Mouse (Mus musculus): Measurements from ENCODE around the gene Bcas3. TPM values are rescaled to one million over a fixed set of nuclear protein-coding genes. Genes with fewer than 3 reads are reported as not detected.

Gene Bcas3
- polyA plus RNA-seq, 1 experiment from 2014 or later, result 26.0 TPM

DNA sequence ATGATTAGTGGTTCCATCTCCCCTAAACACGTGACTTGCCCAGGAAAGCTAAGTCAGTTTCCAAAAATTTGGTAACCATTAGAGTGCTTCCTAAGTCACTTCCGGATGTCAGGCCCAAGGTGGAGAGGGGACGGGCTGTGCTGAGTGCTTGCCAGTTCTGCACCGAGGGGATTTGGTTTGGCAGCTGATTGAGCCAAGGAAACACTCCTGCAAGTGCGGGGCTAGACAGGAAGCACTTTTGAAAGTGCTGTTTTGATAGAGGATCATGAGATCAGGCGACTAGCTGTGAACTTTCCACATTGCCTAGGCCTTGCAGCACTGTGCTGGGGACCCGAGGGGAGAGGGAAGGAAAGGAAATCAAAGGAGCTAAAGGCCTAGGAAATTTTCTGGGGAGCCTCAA lies 262.5 kb downstream of the Bcas3 start:
- no peak overlapping the region for H3K4me2 ChIP-seq (replicated peaks; ENCODE audit: low read depth, low read length)
- H3K27ac ChIP-seq (ENCODE audit: low read length), result no peak overlapping the region
- peak; percentile 32 for ATAC-seq
- H3K27me3 ChIP-seq (replicated peaks; ENCODE audit: insufficient read depth, low read length), result no peaks in the 10 kb centered on the region
- peaks cover 6% of the 10 kb centered on the region; the same call in 1 of the 2 replicates for H3K4me1 ChIP-seq (ENCODE audit: insufficient read depth, low read depth, low read length)
- no peak overlapping the region for H3K9ac ChIP-seq (replicated peaks; ENCODE audit: low read depth)
- no peaks in the 10 kb centered on the region for H3K9me3 ChIP-seq (ENCODE audit: low read length)
- no peaks in the 10 kb centered on the region for H3K36me3 ChIP-seq (ENCODE audit: insufficient read depth, low read length)
- H3K4me3 ChIP-seq (ENCODE audit: low read depth, low read length), result no peak overlapping the region
- no peak for DNase-seq (ENCODE audit: low spot score)
- TF ChIP-seq EP300 (IDR thresholded peaks at IDR 0.05) (no peak), CTCF (IDR thresholded peaks at IDR 0.05) (no peak)
- WGBS, result 10% methylated on average over 7 of the region's 7 CpGs

DNA sequence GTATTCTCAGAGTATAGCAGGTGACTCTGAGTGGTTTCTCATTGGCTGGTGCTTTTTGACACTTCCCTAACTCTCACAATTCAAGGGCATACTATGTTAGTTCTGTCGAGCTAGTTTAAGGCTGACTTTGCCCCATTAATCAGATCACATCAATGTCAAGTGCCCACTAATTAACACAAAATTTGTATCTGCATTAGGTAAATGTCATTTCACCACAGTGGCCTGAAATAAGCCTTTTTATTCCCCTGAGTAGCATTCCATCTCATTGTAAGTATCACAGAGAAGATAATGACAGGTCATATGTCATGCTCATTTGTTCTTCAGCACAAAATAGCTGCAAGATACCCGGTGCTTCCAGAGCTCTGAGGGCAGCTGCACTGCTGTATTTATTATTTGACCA lies 268.5 kb downstream of the Bcas3 start:
- Histone ChIP-seq H3K4me3 (ENCODE audit: low read depth, low read length) (no peak overlapping the region), H3K4me2 (replicated peaks; ENCODE audit: low read depth, low read length) (no peak overlapping the region), H3K9ac (replicated peaks; ENCODE audit: low read depth) (no peak overlapping the region), H3K9me3 (ENCODE audit: low read length) (no peaks in the 10 kb centered on the region), H3K4me1 (ENCODE audit: insufficient read depth, low read depth, low read length) (no peaks in the 10 kb centered on the region), H3K27ac (ENCODE audit: low read length) (no peak overlapping the region), H3K36me3 (ENCODE audit: insufficient read depth, low read length) (no peaks in the 10 kb centered on the region), H3K27me3 (replicated peaks; ENCODE audit: insufficient read depth, low read length) (no peaks in the 10 kb centered on the region)
- no peak for TF ChIP-seq EP300 (IDR thresholded peaks at IDR 0.05)
- TF ChIP-seq CTCF (IDR thresholded peaks at IDR 0.05), result no peak
- no peak for DNase-seq (ENCODE audit: low spot score)
- ATAC-seq, result no peak
- 23% methylated on average over 2 of the region's 2 CpGs for WGBS

DNA sequence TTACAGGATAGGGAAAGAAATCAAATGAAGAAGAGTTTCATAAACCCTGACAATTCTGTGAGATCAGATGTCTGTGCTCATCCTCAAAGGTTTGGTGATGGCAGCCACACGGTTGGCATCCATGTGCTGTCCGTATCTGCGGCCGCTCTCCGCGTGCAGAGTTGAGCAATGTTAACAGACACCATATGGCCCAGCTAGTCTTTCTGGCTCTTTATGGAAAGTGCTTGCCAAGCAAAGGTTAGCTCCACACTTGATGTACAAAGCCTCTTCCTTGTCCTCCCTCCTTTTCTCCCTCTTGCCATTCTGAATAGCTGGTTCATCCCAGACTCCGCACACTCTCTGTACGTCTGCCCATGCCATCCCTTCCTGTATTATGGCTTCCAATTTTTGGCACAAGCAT lies 269.0 kb downstream of the Bcas3 start:
- H3K4me2 ChIP-seq (replicated peaks; ENCODE audit: low read depth, low read length), result no peak overlapping the region
- TF ChIP-seq CTCF (IDR thresholded peaks at IDR 0.05), result no peak
- TF ChIP-seq EP300 (IDR thresholded peaks at IDR 0.05), result no peak
- WGBS, result 76% methylated on average over 8 of the region's 8 CpGs
- no peak for DNase-seq (ENCODE audit: low spot score)
- no peaks in the 10 kb centered on the region for H3K36me3 ChIP-seq (ENCODE audit: insufficient read depth, low read length)
- H3K9ac ChIP-seq (replicated peaks; ENCODE audit: low read depth), result no peak overlapping the region
- H3K9me3 ChIP-seq (ENCODE audit: low read length), result no peaks in the 10 kb centered on the region
- no peaks in the 10 kb centered on the region for H3K27me3 ChIP-seq (replicated peaks; ENCODE audit: insufficient read depth, low read length)
- H3K4me3 ChIP-seq (ENCODE audit: low read depth, low read length), result no peak overlapping the region
- H3K27ac ChIP-seq (ENCODE audit: low read length), result no peak overlapping the region
- ATAC-seq, result no peak
- no peaks in the 10 kb centered on the region; the same call in 1 of the 2 replicates for H3K4me1 ChIP-seq (ENCODE audit: insufficient read depth, low read depth, low read length)

DNA sequence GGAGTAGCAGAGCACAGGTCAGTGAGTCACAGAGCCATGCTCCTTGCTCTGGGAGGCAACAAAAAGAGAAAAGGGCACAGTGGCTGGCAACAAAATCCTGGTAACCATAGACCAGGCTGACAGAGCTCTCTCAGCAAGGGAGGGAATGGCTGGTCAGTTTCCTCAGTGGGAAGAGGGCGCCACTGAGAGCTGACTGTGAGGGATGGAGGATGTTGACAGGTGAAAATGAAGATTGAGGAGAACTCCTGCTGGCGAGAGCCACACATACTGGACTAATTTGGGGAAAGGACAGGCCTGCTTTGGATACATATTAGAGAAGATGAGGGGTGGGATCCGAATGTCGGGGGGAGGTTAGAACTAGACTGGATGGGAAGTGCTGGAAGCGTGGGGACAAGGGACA lies 272.2 kb downstream of the Bcas3 start:
- no peak overlapping the region for H3K4me2 ChIP-seq (replicated peaks; ENCODE audit: low read depth, low read length)
- H3K4me3 ChIP-seq (ENCODE audit: low read depth, low read length), result no peak overlapping the region
- TF ChIP-seq CTCF (IDR thresholded peaks at IDR 0.05) (peak; percentile 26), EP300 (IDR thresholded peaks at IDR 0.05) (no peak)
- no peaks in the 10 kb centered on the region for H3K36me3 ChIP-seq (ENCODE audit: insufficient read depth, low read length)
- no peak for DNase-seq (ENCODE audit: low spot score)
- H3K9ac ChIP-seq (replicated peaks; ENCODE audit: low read depth), result no peak overlapping the region
- peaks cover 3% of the 10 kb centered on the region; the same call in 1 of the 2 replicates for H3K4me1 ChIP-seq (ENCODE audit: insufficient read depth, low read depth, low read length)
- WGBS, result 73% methylated on average over 5 of the region's 5 CpGs
- no peak for ATAC-seq
- no peaks in the 10 kb centered on the region for H3K27me3 ChIP-seq (replicated peaks; ENCODE audit: insufficient read depth, low read length)
- no peaks in the 10 kb centered on the region for H3K9me3 ChIP-seq (ENCODE audit: low read length)
- no peak overlapping the region for H3K27ac ChIP-seq (ENCODE audit: low read length)

DNA sequence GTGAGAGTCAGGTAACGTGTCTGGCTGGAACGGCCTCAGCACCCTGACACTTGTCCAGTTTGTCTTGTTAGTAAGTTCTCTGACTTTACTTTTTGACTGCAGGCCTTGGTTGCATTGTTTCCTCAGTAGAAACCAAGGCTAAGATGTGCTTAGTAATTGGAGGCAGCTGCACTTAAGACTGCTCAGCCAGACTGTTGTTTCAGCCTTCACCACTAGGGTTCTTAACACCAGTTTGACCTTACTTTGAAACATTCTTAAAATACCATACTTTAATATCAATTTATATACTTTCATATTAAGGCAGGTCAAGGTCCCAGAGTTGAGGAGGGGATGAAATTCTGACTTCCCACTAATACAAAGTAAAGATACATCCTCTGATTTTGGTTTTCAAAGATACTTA lies 273.9 kb downstream of the Bcas3 start:
- H3K9me3 ChIP-seq (ENCODE audit: low read length), result no peaks in the 10 kb centered on the region
- DNase-seq (ENCODE audit: low spot score) (no peak), ATAC-seq (no peak)
- H3K36me3 ChIP-seq (ENCODE audit: insufficient read depth, low read length), result no peaks in the 10 kb centered on the region
- H3K4me2 ChIP-seq (replicated peaks; ENCODE audit: low read depth, low read length), result no peak overlapping the region
- 59% methylated on average over 2 of the region's 2 CpGs for WGBS
- H3K4me3 ChIP-seq (ENCODE audit: low read depth, low read length), result no peak overlapping the region
- no peak overlapping the region for H3K27ac ChIP-seq (ENCODE audit: low read length)
- peaks cover 3% of the 10 kb centered on the region; the same call in 1 of the 2 replicates for H3K4me1 ChIP-seq (ENCODE audit: insufficient read depth, low read depth, low read length)
- H3K27me3 ChIP-seq (replicated peaks; ENCODE audit: insufficient read depth, low read length), result no peaks in the 10 kb centered on the region
- no peak overlapping the region for H3K9ac ChIP-seq (replicated peaks; ENCODE audit: low read depth)
- TF ChIP-seq CTCF (IDR thresholded peaks at IDR 0.05) (peak; percentile 55), EP300 (IDR thresholded peaks at IDR 0.05) (no peak)

- no peaks in the 10 kb centered on the region for H3K27me3 ChIP-seq (replicated peaks; ENCODE audit: insufficient read depth, low read length)
- no peak for ATAC-seq
- no peaks in the 10 kb centered on the region for H3K36me3 ChIP-seq (ENCODE audit: insufficient read depth, low read length)
- TF ChIP-seq CTCF (IDR thresholded peaks at IDR 0.05), result no peak
- no peak for TF ChIP-seq EP300 (IDR thresholded peaks at IDR 0.05)
- WGBS, result 49% methylated on average over 3 of the region's 3 CpGs
- no peak overlapping the region for H3K9ac ChIP-seq (replicated peaks; ENCODE audit: low read depth)
- no peak overlapping the region for H3K4me3 ChIP-seq (ENCODE audit: low read depth, low read length)
- no peak overlapping the region for H3K4me2 ChIP-seq (replicated peaks; ENCODE audit: low read depth, low read length)
- no peak overlapping the region for H3K27ac ChIP-seq (ENCODE audit: low read length)
- DNase-seq (ENCODE audit: low spot score), result no peak
- no peaks in the 10 kb centered on the region for H3K9me3 ChIP-seq (ENCODE audit: low read length)
- H3K4me1 ChIP-seq (ENCODE audit: insufficient read depth, low read depth, low read length), result peaks cover 3% of the 10 kb centered on the region; the same call in 1 of the 2 replicates
Observed at GRCm38 (mm10) chr11:85627405-85627804, 274.4 kb downstream of the Bcas3 start.
